Mouse (Mus musculus) left cerebral cortex, postnatal 25 days (tissue): ENCODE results near the gene Snx13. TPM values are rescaled to one million over a fixed set of nuclear protein-coding genes. Genes with fewer than 3 reads are reported as not detected.

ENCODE experiments used
- DNase-seq, 2 experiments: peaks; one replicate each; pipeline ENCODE4 v3.0.0; 2022; ENCODE audit warnings: low spot score in 2 of 2, mixed read lengths in 1 of 2
- intact Hi-C: fragments of 180-260 bp; cut with DNase I; formaldehyde crosslinking; loops from one replicate; pipeline ENCODE4 v1.15.1; 2025
- microRNA-seq, 2 experiments: library from miRNA; unstranded; fragments of <30 nt; microRNA quantifications; one replicate each; pipeline ENCODE4 v1.2.0; 2022
- total RNA-seq, 2 experiments: library from RNA; stranded (reverse); gene quantifications; 2 replicates each; pipeline ENCODE4 v1.2.3; 2021

Snx13 gene
- total RNA-seq, 2 experiments from 2014 or later: 60.6 to 61.1 TPM

- no peak for DNase-seq
- intact Hi-C loops: no loop called here
These were observed 123.3 kb downstream of the Snx13 start for GRCm38 (mm10) chr12:35170275-35170674.

DNA sequence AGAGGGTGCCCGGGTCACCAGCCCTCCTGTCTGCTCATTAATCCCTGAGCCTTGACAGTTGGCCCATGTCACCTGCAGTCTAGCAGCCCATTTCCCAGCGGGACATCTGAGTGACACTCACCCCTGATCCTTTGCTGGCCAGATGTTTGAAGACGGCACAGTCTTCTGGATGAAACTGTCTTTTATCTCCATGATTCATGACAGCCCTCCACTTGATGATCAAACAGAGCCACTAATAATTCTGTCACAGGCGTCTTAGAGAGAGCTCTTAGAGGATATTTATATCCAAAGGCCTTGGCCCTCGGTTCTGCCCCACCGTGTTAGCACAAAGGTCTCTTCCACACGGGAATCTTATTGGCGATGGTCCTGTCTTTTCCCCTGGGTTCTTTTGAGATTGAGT is 129.0 kb downstream of the Snx13 start:
- intact Hi-C loops: no loop called here
- no peak for DNase-seq

GRCm38 (mm10) chr12:35176628-35177027 is 129.6 kb downstream of the Snx13 start:
- intact Hi-C loops: no loop called here
- no peak for DNase-seq

DNA sequence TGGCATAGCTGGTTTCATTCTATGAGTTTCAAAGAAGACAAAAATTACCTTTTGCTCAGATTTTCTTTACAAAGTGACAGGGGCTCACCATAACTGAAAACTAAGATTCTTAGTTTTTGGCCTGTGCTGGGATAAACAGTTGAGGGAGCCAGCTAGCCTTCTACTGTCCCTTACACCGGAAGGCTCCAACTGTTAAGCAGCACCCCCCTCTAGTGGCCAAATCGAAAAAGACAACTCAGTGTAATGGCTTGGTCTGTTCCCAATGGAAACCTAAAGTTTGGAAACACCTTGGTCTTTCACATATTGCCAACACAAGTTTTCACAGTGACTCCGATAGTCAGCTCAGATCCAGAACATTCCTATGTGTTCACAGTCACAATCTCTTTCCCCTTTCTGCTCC is 135.7 kb downstream of the Snx13 start:
- DNase-seq: peak; percentile 84 to 90
- intact Hi-C loops: loop anchor here (1.0 to 10.0 kb wide), 5 partner anchors 145 to 1708 kb away; partner anchors contain the start of gene Hdac9

- intact Hi-C loops: loop anchor here (5.0 to 10.0 kb wide), 4 partner anchors 147 to 1709 kb away; partner anchors contain the start of gene Hdac9
- no peak for DNase-seq
These were observed 137.3 kb downstream of the Snx13 start for GRCm38 (mm10) chr12:35184261-35184660.

GRCm38 (mm10) chr12:35191698-35192425 is 144.9 kb downstream of the Snx13 start:
- DNase-seq: peak; percentile 85 to 88
- intact Hi-C loops: loop anchor here (10.0 kb wide), 1 partner anchor 1807 kb away; no protein-coding TSS in a partner anchor

DNA sequence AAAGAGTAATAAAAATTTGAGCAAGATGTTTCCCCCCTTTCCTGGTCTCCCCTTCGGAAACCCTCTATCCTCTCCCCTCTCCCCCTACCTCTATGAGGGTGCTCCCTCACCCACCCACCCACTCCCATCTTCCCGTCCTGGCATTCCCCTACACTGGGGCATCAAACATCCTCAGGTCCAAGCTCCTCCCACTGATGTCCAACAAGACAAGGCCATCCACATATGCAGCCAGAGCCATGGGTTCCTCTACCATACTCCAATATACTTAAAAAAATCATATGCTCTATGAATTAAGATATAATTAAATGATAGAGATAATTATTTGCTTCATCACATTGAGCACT is 145.4 kb downstream of the Snx13 start:
- no peak for DNase-seq
- intact Hi-C loops: loop anchor here (10.0 kb wide), 1 partner anchor 1808 kb away; no protein-coding TSS in a partner anchor

Small RNA genes within 50 kb of the gene (microRNA-seq; reads per million reads assigned to microRNA genes)
- gene Mir680-3: 0 reads per million in 2 experiments

Other genes starting within 250 kb of the Snx13 start
- 10 to 100 TPM; 55.4 to 55.6 TPM for gene Hdac9, start 130.1 kb upstream of the Snx13 start, total RNA-seq
- not detected for gene Prps1l1, start 62.4 kb upstream of the Snx13 start, total RNA-seq